Comparison of ENCODE assay signal across 8 mouse cellular contexts in genomic region chr4:135317966-135318365, GRCm38 (mm10). TPM values are rescaled to one million over a fixed set of nuclear protein-coding genes. Genes with fewer than 3 reads are reported as not detected.
DNase-seq lines count a peak whose midpoint lies in the region; ATAC-seq and TF ChIP-seq lines count a peak whose summit lies in the region.

No protein-coding gene starts in this region.

- peak; percentile 98 for TF ChIP-seq CTCF in kidney, adult 2 months (conservative IDR thresholded peaks at IDR 0.05; ENCODE audit: insufficient read depth, insufficient read length, low read depth, low read length)
- peak; percentile 97 for TF ChIP-seq CTCF in midbrain, postnatal 0 days (IDR thresholded peaks at IDR 0.05)

- H3K27ac ChIP-seq in kidney, adult 2 months (ENCODE audit: insufficient read depth, low read depth, low read length) = no peak overlapping the region
- no peak overlapping the region for H3K27ac ChIP-seq in limb, embryonic 15.5 days
- H3K27ac ChIP-seq in midbrain, postnatal 0 days (ENCODE audit: low read depth, low read length) = no peak overlapping the region

- intact Hi-C loops in gastrocnemius, postnatal 36 days (cut with DNase I) = loop anchor here (1.0 to 5.0 kb wide), 2 partner anchors 46 to 99 kb away; partner anchors contain the start of gene Clic4

- no peaks in the 10 kb centered on the region for H3K9me3 ChIP-seq in limb, embryonic 15.5 days
- H3K9me3 ChIP-seq in midbrain, postnatal 0 days (ENCODE audit: low read length) = no peaks in the 10 kb centered on the region

- no peak overlapping the region for H3K9ac ChIP-seq in limb, embryonic 15.5 days
- no peak overlapping the region for H3K9ac ChIP-seq in midbrain, postnatal 0 days (replicated peaks; ENCODE audit: low read length, poor library complexity, severe bottlenecking)

- WGBS in kidney, adult 2 months = 11% methylated on average over 2 of the region's 2 CpGs
- 23% methylated on average over 2 of the region's 2 CpGs for WGBS in limb, embryonic 15.5 days
- 17% methylated on average over 2 of the region's 2 CpGs for WGBS in midbrain, postnatal 0 days

- ATAC-seq in limb, embryonic 15.5 days (ENCODE audit: insufficient number of reproducible peaks, low FRiP score, low TSS enrichment, low read depth) = peak; percentile 59
- peak; percentile 73; the same call in 1 of the 2 replicates for ATAC-seq in midbrain, postnatal 0 days (ENCODE audit: low FRiP score)

- H3K4me3 ChIP-seq in kidney, adult 2 months (ENCODE audit: insufficient read depth, low read depth, low read length) = no peak overlapping the region
- H3K4me3 ChIP-seq in limb, embryonic 15.5 days = no peak overlapping the region
- H3K4me3 ChIP-seq in midbrain, postnatal 0 days (ENCODE audit: low read depth, low read length) = no peak overlapping the region

- TF ChIP-seq POLR2A in kidney, adult 2 months (IDR thresholded peaks at IDR 0.05; ENCODE audit: low read depth, low read length) = no peak

- H3K4me2 ChIP-seq in limb, embryonic 15.5 days = no peak overlapping the region
- H3K4me2 ChIP-seq in midbrain, postnatal 0 days (ENCODE audit: low read depth, low read length, poor library complexity, severe bottlenecking) = no peak overlapping the region

- no peaks in the 10 kb centered on the region for H3K27me3 ChIP-seq in kidney, adult 2 months (replicated peaks; ENCODE audit: control insufficient read depth, insufficient read depth, low read length)
- no peaks in the 10 kb centered on the region for H3K27me3 ChIP-seq in limb, embryonic 15.5 days
- H3K27me3 ChIP-seq in midbrain, postnatal 0 days (ENCODE audit: insufficient read depth, low read length) = no peaks in the 10 kb centered on the region

- H3K36me3 ChIP-seq in kidney, adult 2 months (ENCODE audit: control insufficient read depth, insufficient read depth, low read length) = peaks cover 4% of the 10 kb centered on the region; the same call in 1 of the 2 replicates
- H3K36me3 ChIP-seq in limb, embryonic 15.5 days = peaks cover 80% of the 10 kb centered on the region
- peaks cover 35% of the 10 kb centered on the region for H3K36me3 ChIP-seq in midbrain, postnatal 0 days (ENCODE audit: insufficient read depth, low read length)

- peak; percentile 93 for DNase-seq in 3T3-L1 (ENCODE audit: low read depth, low spot score)
- peak; percentile 81 for DNase-seq in ZHBTc4 (ENCODE audit: low read depth, low spot score)
- DNase-seq in embryo, embryonic 10.5 days (ENCODE audit: low spot score) = peak; percentile 90
- peak; percentile 55 to 67 for DNase-seq in gastrocnemius, postnatal 36 days
- peak; percentile 80 for DNase-seq in kidney, adult 2 months
- DNase-seq in midbrain, postnatal 0 days (ENCODE audit: low spot score) = peak; percentile 86
- peak; percentile 49 to 55 for DNase-seq in spleen, postnatal 36 days (ENCODE audit: low spot score in 2 of 2)

- H3K4me1 ChIP-seq in kidney, adult 2 months (ENCODE audit: control insufficient read depth, insufficient read depth, low read length) = peaks cover 9% of the 10 kb centered on the region
- peaks cover 9% of the 10 kb centered on the region for H3K4me1 ChIP-seq in limb, embryonic 15.5 days
- no peaks in the 10 kb centered on the region for H3K4me1 ChIP-seq in midbrain, postnatal 0 days (ENCODE audit: insufficient read depth, low read length)

RNA-seq across cellular contexts. Expression of gene Srrm1, which starts 35.2 kb away (rescaled TPM):
- total RNA-seq in gastrocnemius, postnatal 36 days (2021) = 10 to 100 TPM; 51.5 to 59.3 TPM
- 17.1 and 21.6 TPM in 2 replicates for polyA plus RNA-seq in kidney, adult 2 months (2012; rRNA removed)
- polyA plus RNA-seq in limb, embryonic 15.5 days (2015; fragmentation: Nextera tagmentation; extraction: Ambion mirVana) = 207 and 214 TPM in 2 replicates
- 40.1 and 48.3 TPM in 2 replicates for total RNA-seq in midbrain, postnatal 0 days (2014; rRNA removed)
- 142 and 173 TPM in 2 replicates for polyA plus RNA-seq in midbrain, postnatal 0 days (2015; fragmentation: Nextera tagmentation; extraction: Ambion mirVana)

RNA-seq across cellular contexts. Expression of gene Clic4, which starts 45.4 kb away (rescaled TPM):
- total RNA-seq in gastrocnemius, postnatal 36 days (2021) = 10 to 100 TPM; 22.4 to 24.3 TPM
- 86.6 and 91.1 TPM in 2 replicates for polyA plus RNA-seq in kidney, adult 2 months (2012; rRNA removed)
- 117 and 133 TPM in 2 replicates for polyA plus RNA-seq in limb, embryonic 15.5 days (2015; fragmentation: Nextera tagmentation; extraction: Ambion mirVana)
- 47.4 and 55.5 TPM in 2 replicates for total RNA-seq in midbrain, postnatal 0 days (2014; rRNA removed)
- polyA plus RNA-seq in midbrain, postnatal 0 days (2015; fragmentation: Nextera tagmentation; extraction: Ambion mirVana) = 38.0 and 38.6 TPM in 2 replicates
